Mouse (Mus musculus): ENCODE data around the gene Fam83c. TPM values are rescaled to one million over a fixed set of nuclear protein-coding genes. Genes with fewer than 3 reads are reported as not detected.

Gene Fam83c
- polyA plus RNA-seq, 1 experiment from 2014 or later = 0.68 TPM

- Histone ChIP-seq H3K27me3 (no peaks in the 10 kb centered on the region), H3K9ac (no peak overlapping the region), H3K36me3 (replicated peaks) (no peaks in the 10 kb centered on the region), H3K4me1 (no peaks in the 10 kb centered on the region), H3K4me3 (replicated peaks) (no peak overlapping the region), H3K9me3 (no peaks in the 10 kb centered on the region), H3K4me2 (no peak overlapping the region), H3K27ac (no peak overlapping the region)
- ATAC-seq (ENCODE audit: low FRiP score) = no peak
- WGBS = 80% methylated on average over 6 of the region's 6 CpGs
Measured at GRCm38 (mm10) chr2:155784534-155784933, 50.1 kb downstream of the Fam83c start.

DNA sequence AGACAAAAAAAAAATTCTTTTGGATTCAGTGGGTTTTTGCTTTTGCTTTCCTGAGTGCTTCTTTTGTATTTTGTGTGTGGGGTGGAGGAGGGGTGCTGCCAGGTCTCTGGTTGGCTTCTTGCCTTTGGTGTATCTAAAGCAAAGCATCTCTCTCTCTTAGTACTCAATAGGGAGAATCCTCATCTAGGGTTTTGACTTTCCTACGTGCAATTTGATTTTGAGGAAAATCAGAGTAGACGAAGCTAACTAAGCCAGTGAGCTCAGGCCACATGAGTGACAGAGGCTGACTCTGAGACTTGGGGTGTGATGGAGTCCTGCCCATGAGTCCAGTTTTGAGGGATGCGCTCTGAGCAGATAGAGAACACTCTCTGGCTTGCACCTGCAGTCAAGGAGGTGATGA lies 55.1 kb downstream of the Fam83c start:
- Histone ChIP-seq H3K4me3 (replicated peaks) (no peak overlapping the region), H3K27me3 (peaks cover 30% of the 10 kb centered on the region), H3K4me1 (peaks cover 17% of the 10 kb centered on the region), H3K36me3 (replicated peaks) (no peaks in the 10 kb centered on the region), H3K27ac (no peak overlapping the region), H3K4me2 (no peak overlapping the region), H3K9ac (no peak overlapping the region), H3K9me3 (no peaks in the 10 kb centered on the region)
- no peak for ATAC-seq (ENCODE audit: low FRiP score)
- 82% methylated on average over 3 of the region's 3 CpGs for WGBS

- no peaks in the 10 kb centered on the region for H3K36me3 ChIP-seq (replicated peaks)
- no peak overlapping the region for H3K4me3 ChIP-seq (replicated peaks)
- 61% methylated on average over 7 of the region's 7 CpGs for WGBS
- peaks cover 35% of the 10 kb centered on the region for H3K27me3 ChIP-seq
- peaks cover 17% of the 10 kb centered on the region for H3K4me1 ChIP-seq
- H3K4me2 ChIP-seq = no peak overlapping the region
- H3K27ac ChIP-seq = no peak overlapping the region
- H3K9ac ChIP-seq = no peak overlapping the region
- no peak for ATAC-seq (ENCODE audit: low FRiP score)
- no peaks in the 10 kb centered on the region for H3K9me3 ChIP-seq
Measured at GRCm38 (mm10) chr2:155779066-155779465, 55.6 kb downstream of the Fam83c start.

DNA sequence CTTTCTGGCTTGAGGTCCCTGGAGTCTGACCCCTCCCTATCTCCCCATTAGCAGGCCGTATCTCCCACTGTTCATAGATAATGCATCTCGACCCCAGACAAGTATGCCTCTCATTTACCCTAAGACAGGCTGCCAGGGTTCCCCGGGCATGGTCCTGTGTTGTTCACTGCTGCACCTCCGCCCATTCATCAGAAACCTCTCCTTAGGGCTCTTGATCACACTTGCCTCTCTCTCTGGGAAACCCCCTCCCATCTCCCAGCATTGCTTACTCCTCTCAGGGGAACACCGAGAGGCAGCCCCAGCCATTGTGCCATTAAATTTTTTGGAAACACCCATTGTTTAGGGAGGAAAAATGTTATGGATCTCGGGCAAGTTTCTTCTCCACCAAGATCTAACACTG lies 56.6 kb downstream of the Fam83c start:
- H3K4me3 ChIP-seq (replicated peaks) = no peak overlapping the region
- no peaks in the 10 kb centered on the region for H3K9me3 ChIP-seq
- no peak overlapping the region for H3K9ac ChIP-seq
- no peaks in the 10 kb centered on the region for H3K36me3 ChIP-seq (replicated peaks)
- no peak overlapping the region for H3K27ac ChIP-seq
- H3K27me3 ChIP-seq = peaks cover 46% of the 10 kb centered on the region
- WGBS = 63% methylated on average over 6 of the region's 6 CpGs
- H3K4me1 ChIP-seq = peaks cover 17% of the 10 kb centered on the region
- no peak overlapping the region for H3K4me2 ChIP-seq
- no peak for ATAC-seq (ENCODE audit: low FRiP score)

GRCm38 (mm10) chr2:155777688-155777985 lies 57.0 kb downstream of the Fam83c start:
- no peak overlapping the region for H3K4me2 ChIP-seq
- WGBS = 81% methylated on average over 4 of the region's 4 CpGs

More at GRCm38 (mm10) chr2:155777688-155777985, 57.0 kb downstream of the Fam83c start:
- ATAC-seq (ENCODE audit: low FRiP score) = no peak
- Histone ChIP-seq H3K9ac (no peak overlapping the region), H3K27me3 (peaks cover 49% of the 10 kb centered on the region), H3K4me3 (replicated peaks) (no peak overlapping the region), H3K27ac (no peak overlapping the region), H3K4me1 (peaks cover 17% of the 10 kb centered on the region), H3K36me3 (replicated peaks) (no peaks in the 10 kb centered on the region), H3K9me3 (no peaks in the 10 kb centered on the region)

Other genes with a start within 250 kb of the Fam83c start
- 16.6 and 20.0 TPM in 2 replicates for gene Gss, start 242.0 kb downstream of the Fam83c start, polyA plus RNA-seq (2016; fragmentation: Nextera tagmentation; extraction: Ambion mirVana)
- 0.66 and 1.0 TPM in 2 replicates for gene Myh7b, start 223.6 kb downstream of the Fam83c start, polyA plus RNA-seq (2016; fragmentation: Nextera tagmentation; extraction: Ambion mirVana)
- gene Trpc4ap, start 142.5 kb downstream of the Fam83c start, polyA plus RNA-seq (2016; fragmentation: Nextera tagmentation; extraction: Ambion mirVana) = 159 and 167 TPM in 2 replicates
- 32.6 and 33.0 TPM in 2 replicates for gene Edem2, start 105.4 kb downstream of the Fam83c start, polyA plus RNA-seq (2016; fragmentation: Nextera tagmentation; extraction: Ambion mirVana)
- not detected in 2 replicates for gene Gm17581, start 99.0 kb downstream of the Fam83c start, polyA plus RNA-seq (2016; fragmentation: Nextera tagmentation; extraction: Ambion mirVana)
- gene Procr, start 83.7 kb downstream of the Fam83c start, polyA plus RNA-seq (2016; fragmentation: Nextera tagmentation; extraction: Ambion mirVana) = 1.4 and 2.6 TPM in 2 replicates
- gene Mmp24, start 59.5 kb downstream of the Fam83c start, polyA plus RNA-seq (2016; fragmentation: Nextera tagmentation; extraction: Ambion mirVana) = 3.4 and 4.4 TPM in 2 replicates
- gene BC029722, start 15.4 kb downstream of the Fam83c start, polyA plus RNA-seq (2016; fragmentation: Nextera tagmentation; extraction: Ambion mirVana) = 12.0 and 13.4 TPM in 2 replicates
- gene Eif6, start 7.9 kb downstream of the Fam83c start, polyA plus RNA-seq (2016; fragmentation: Nextera tagmentation; extraction: Ambion mirVana) = 159 and 160 TPM in 2 replicates
- 67.3 and 72.9 TPM in 2 replicates for gene Uqcc1, start 95.5 kb upstream of the Fam83c start, polyA plus RNA-seq (2016; fragmentation: Nextera tagmentation; extraction: Ambion mirVana)
- not detected in 2 replicates for gene Gm15557, start 105.9 kb upstream of the Fam83c start, polyA plus RNA-seq (2016; fragmentation: Nextera tagmentation; extraction: Ambion mirVana)
- gene Gdf5, start 110.5 kb upstream of the Fam83c start, polyA plus RNA-seq (2016; fragmentation: Nextera tagmentation; extraction: Ambion mirVana) = 2.1 and 2.9 TPM in 2 replicates
- gene Cep250, start 121.6 kb upstream of the Fam83c start, polyA plus RNA-seq (2016; fragmentation: Nextera tagmentation; extraction: Ambion mirVana) = 28.9 and 30.5 TPM in 2 replicates
- gene 6430550D23Rik, start 173.1 kb upstream of the Fam83c start, polyA plus RNA-seq (2016; fragmentation: Nextera tagmentation; extraction: Ambion mirVana) = 1.3 TPM in 2 replicates
- gene Ergic3, start 173.2 kb upstream of the Fam83c start, polyA plus RNA-seq (2016; fragmentation: Nextera tagmentation; extraction: Ambion mirVana) = 196 and 199 TPM in 2 replicates
- gene Fer1l4, start 218.1 kb upstream of the Fam83c start, polyA plus RNA-seq (2016; fragmentation: Nextera tagmentation; extraction: Ambion mirVana) = not detected in 2 replicates
- gene Spag4, start 230.3 kb upstream of the Fam83c start, polyA plus RNA-seq (2016; fragmentation: Nextera tagmentation; extraction: Ambion mirVana) = 5.3 and 7.7 TPM in 2 replicates